Mouse (Mus musculus) kidney, postnatal 36 days (tissue): ENCODE measurements around the gene Gin1.

Experiments used
- DNase-seq, 2 experiments: peaks; one replicate each; pipeline ENCODE4 v3.0.0; 2021 to 2022; ENCODE audit warnings: mixed read lengths in 2 of 2

Gin1 gene

GRCm38 (mm10) chr1:97788490-97788889 lies 18.5 kb downstream of the Gin1 start:
- no peak for DNase-seq

GRCm38 (mm10) chr1:97794110-97794509 lies 24.1 kb downstream of the Gin1 start:
- DNase-seq: no peak

- DNase-seq: no peak
Measured at GRCm38 (mm10) chr1:97795936-97796335, 26.0 kb downstream of the Gin1 start.

GRCm38 (mm10) chr1:97802207-97802902 lies 32.4 kb downstream of the Gin1 start:
- peak in 1 of 2 experiments; percentile 4 for DNase-seq

GRCm38 (mm10) chr1:97804520-97804919 lies 34.5 kb downstream of the Gin1 start:
- DNase-seq: no peak

- peak in 1 of 2 experiments; percentile 9 for DNase-seq
Measured at GRCm38 (mm10) chr1:97809255-97809912, 39.4 kb downstream of the Gin1 start.

- no peak for DNase-seq
Measured at GRCm38 (mm10) chr1:97821282-97821681, 51.3 kb downstream of the Gin1 start.

- DNase-seq: no peak
Measured at GRCm38 (mm10) chr1:97822203-97822602, 52.2 kb downstream of the Gin1 start.

- DNase-seq: no peak
Measured at GRCm38 (mm10) chr1:97822904-97823303, 52.9 kb downstream of the Gin1 start.

- DNase-seq: no peak
Measured at GRCm38 (mm10) chr1:97827566-97827965, 57.6 kb downstream of the Gin1 start.

- DNase-seq: no peak
Measured at GRCm38 (mm10) chr1:97828087-97828486, 58.1 kb downstream of the Gin1 start.

- DNase-seq: peak; percentile 13 to 42
Measured at GRCm38 (mm10) chr1:97833466-97834353, 63.7 kb downstream of the Gin1 start.

GRCm38 (mm10) chr1:97834354-97834822 lies 64.4 kb downstream of the Gin1 start:
- no peak for DNase-seq
